Mouse (Mus musculus) hindbrain, embryonic 14.5 days (tissue): ENCODE data around the gene Slc12a3. TPM values are rescaled to one million over a fixed set of nuclear protein-coding genes. Genes with fewer than 3 reads are reported as not detected.

Source experiments
- microRNA counts: library from miRNA; unstranded; fragments of <30 nt; microRNA quantifications from one replicate; lab custom pipeline; 2016
- microRNA-seq: library from miRNA; unstranded; fragments of <30 nt; microRNA quantifications from one replicate; pipeline ENCODE4, GENCODE M21; 2016
- polyA plus RNA-seq: library from polyadenylated mRNA; unstranded; fragments of >200 nt; fragmentation: Nextera tagmentation; extraction: Ambion mirVana; gene quantifications from 2 replicates; pipeline ENCODE4 v1.2.1, GENCODE M21; 2014

Gene Slc12a3
- polyA plus RNA-seq, 1 experiment from 2014 or later: 0.07 TPM

MicroRNAs within 50 kb of the gene (microRNA counts, 519-probe panel; counts per million panel counts)
- microRNA mmu-miR-138 (lab: Ali Mortazavi, UCI): 5,421 counts per million, percentile 65 among the panel's probes with 10 or more counts

Small RNA genes within 50 kb of the gene (microRNA-seq; reads per million reads assigned to microRNA genes)
- gene Mir138-2: 614 reads per million, percentile 73 among the genes with 10 or more reads in this experiment

Other genes with a start within 250 kb of the Slc12a3 start
- gene Bbs2, start 230.3 kb upstream of the Slc12a3 start, polyA plus RNA-seq: 19.7 and 20.6 TPM in 2 replicates
- not detected in 2 replicates for gene Mt4, start 192.0 kb upstream of the Slc12a3 start, polyA plus RNA-seq
- gene Mt3, start 176.6 kb upstream of the Slc12a3 start, polyA plus RNA-seq: 215 and 245 TPM in 2 replicates
- gene Mt2, start 156.5 kb upstream of the Slc12a3 start, polyA plus RNA-seq: 15.7 and 16.9 TPM in 2 replicates
- gene Mt1, start 150.1 kb upstream of the Slc12a3 start, polyA plus RNA-seq: 59.7 and 75.2 TPM in 2 replicates
- 58.9 and 63.3 TPM in 2 replicates for gene Nup93, start 114.6 kb upstream of the Slc12a3 start, polyA plus RNA-seq
- 66.6 and 79.8 TPM in 2 replicates for gene Herpud1, start 57.2 kb downstream of the Slc12a3 start, polyA plus RNA-seq
- gene Nlrc5, start 105.2 kb downstream of the Slc12a3 start, polyA plus RNA-seq: 0.22 and 0.31 TPM in 2 replicates
- gene Cpne2, start 203.8 kb downstream of the Slc12a3 start, polyA plus RNA-seq: 21.6 and 21.8 TPM in 2 replicates